Mouse (Mus musculus) olfactory bulb, adult 2 months (tissue): Measurements from ENCODE around the gene Prickle3. TPM values are rescaled to one million over a fixed set of nuclear protein-coding genes. Genes with fewer than 3 reads are reported as not detected.

Source experiments
- H3K27ac ChIP-seq: fragments of 200-500 bp; 2 replicates; pipeline ENCODE4 v1.5.1; 2012; ENCODE audit warnings: low read depth, low read length; ENCODE audit not compliant: insufficient read depth
- H3K4me1 ChIP-seq: fragments of 200-500 bp; 2 replicates; pipeline ENCODE4 v1.6.1; 2012; ENCODE audit warnings: low read length; ENCODE audit not compliant: control insufficient read depth, insufficient read depth
- H3K4me3 ChIP-seq: fragments of 200-500 bp; 2 replicates; pipeline ENCODE4 v1.5.1; 2012; ENCODE audit warnings: mild to moderate bottlenecking, low read depth, low read length, moderate library complexity; ENCODE audit not compliant: insufficient read depth
- CTCF ChIP-seq: fragments of 200-500 bp; IDR thresholded peaks from 2 replicates; pipeline ENCODE4 v1.5.1; 2012; ENCODE audit warnings: low read depth, mild to moderate bottlenecking, low read length, moderate library complexity; ENCODE audit not compliant: insufficient read depth
- POLR2A ChIP-seq: fragments of 200-500 bp; IDR thresholded peaks from 2 replicates; pipeline ENCODE4 v1.6.1; 2012; ENCODE audit warnings: mild to moderate bottlenecking, low read depth, low read length, moderate library complexity; ENCODE audit not compliant: insufficient read depth
- WGBS: fragments of 180-500 bp; shearing (Covaris S2); methylation state at CpG from one replicate; pipeline ENCODE4 v1.1.7; 2018; 5-methylcytosine and 5-hydroxymethylcytosine counted together
- polyA plus RNA-seq: library from polyadenylated mRNA; stranded (reverse); fragments of >200 nt; gene quantifications from 2 replicates; pipeline ENCODE4 v1.2.4, GENCODE M21; 2012; ENCODE audit warnings: low replicate concordance; ENCODE audit not compliant: missing spikeins, insufficient read depth, insufficient read length

The Prickle3 gene
- not detected in 2 replicates for polyA plus RNA-seq

DNA sequence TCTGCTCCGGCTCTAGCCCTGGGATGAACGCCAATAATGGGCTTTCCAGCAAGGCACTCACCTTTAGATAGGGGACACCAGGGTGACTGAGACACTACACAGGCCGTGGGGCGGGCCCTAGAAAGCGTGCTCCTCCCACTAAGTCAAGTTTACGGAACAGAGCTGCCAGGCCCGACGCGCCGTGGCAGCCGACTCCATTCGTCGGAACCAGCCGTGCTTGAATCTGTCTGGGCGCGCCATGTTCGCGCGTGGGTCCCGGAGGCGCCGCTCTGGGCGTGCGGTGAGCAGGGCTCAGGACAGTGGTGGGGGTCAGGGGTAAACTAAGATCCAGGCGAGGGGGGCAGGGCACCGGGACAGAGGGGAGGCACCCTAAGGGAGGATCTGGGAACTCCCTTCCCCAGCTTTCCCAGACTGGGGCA, at the start of gene Prickle3:
TSS of gene Prickle3 (plus strand) at position 40 of the 419 bp plus-strand sequence.
- peaks cover 15% of the 10 kb centered on the region for H3K4me1 ChIP-seq
- 12% methylated on average over 26 of the region's 26 CpGs for WGBS
- H3K4me3 ChIP-seq = peak within 1 kb of the TSS; percentile 42
- no peak within 1 kb of the TSS for H3K27ac ChIP-seq
- TF ChIP-seq CTCF (no peak), POLR2A (no peak)

DNA sequence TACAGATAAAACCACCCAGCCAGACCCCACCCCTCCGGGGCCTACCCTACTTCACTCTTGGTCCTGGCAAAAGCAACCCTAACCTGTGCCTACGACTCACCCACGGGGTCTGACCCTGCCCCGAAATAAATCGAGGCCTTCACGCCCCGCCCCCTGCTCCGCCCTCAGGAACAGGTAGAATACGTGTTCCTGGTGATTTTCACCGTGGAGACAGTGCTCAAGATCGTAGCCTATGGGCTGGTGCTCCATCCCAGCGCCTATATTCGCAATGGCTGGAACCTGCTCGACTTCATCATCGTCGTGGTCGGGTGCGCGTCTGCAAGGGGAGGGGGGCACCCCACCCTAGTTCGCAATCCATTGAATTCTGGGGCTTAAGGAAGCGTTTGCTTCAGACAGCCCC, 47.0 kb upstream of the Prickle3 start:
- peak overlapping the region; percentile 54 for H3K4me3 ChIP-seq
- H3K4me1 ChIP-seq = peaks cover 6% of the 10 kb centered on the region
- WGBS = 22% methylated on average over 21 of the region's 21 CpGs
- no peak for TF ChIP-seq POLR2A
- TF ChIP-seq CTCF = no peak
- no peak overlapping the region for H3K27ac ChIP-seq

DNA sequence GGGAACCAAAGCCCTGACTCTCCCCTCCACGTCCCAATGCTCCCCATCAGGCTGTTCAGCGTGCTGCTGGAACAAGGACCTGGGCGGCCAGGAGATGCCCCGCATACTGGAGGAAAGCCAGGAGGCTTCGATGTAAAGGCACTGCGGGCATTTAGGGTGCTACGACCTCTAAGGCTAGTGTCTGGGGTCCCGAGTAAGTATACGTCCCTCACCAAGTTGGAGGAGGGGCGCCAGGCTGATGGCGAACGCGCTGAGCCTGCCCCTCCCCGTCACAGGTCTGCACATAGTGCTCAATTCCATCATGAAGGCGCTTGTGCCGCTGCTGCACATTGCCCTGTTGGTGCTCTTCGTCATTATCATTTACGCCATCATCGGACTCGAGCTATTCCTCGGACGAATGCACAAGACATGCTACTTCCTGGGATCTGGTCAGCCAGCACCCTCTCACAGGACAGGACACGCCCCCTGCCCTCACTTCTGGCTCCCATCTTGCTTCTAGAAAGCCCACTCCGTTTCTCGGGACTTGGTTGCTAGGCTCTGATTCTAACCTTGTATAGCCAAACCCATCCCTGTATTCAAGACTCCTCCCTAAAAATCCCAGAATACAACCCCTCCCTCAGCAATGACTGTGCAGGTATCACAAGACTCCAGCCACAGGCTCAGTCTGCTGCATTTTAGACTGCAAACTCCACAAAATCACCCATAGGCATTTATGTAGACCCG, 46.4 kb upstream of the Prickle3 start:
- 23% methylated on average over 26 of the region's 26 CpGs for WGBS
- TF ChIP-seq POLR2A (no peak), CTCF (no peak)
- Histone ChIP-seq H3K27ac (no peak overlapping the region), H3K4me3 (peak overlapping the region; percentile 54), H3K4me1 (peaks cover 6% of the 10 kb centered on the region)

DNA sequence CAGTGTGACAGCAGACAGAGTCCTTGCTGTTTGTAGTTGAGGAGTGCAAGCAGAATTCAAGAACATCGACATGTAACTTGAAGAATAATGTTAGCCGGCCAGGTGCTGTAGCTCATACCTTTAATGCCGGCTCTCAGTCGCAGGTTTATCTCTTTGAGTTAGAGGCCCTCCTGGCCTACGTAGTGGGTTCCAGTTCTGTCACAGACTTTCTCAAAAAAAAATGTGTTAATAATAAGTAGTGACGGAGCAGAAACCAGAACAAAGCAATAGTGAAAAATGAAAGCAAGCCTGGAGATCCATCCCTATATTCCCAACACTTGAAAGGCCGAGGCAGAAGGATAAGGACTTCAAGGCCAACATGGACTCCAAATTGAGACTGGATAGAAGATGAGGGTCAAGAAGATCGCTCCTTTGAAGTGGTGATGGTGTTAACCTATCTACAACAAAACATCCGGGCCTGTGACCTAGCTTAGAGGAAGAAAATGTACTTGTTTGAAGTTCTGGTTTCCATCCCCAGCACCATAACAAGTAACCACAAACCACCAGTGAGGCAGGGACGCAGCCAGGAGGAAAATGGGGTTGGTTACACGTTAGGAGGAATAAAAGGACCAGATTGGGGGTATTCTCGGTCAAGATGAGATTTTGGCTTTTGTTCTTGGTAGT, 39.0 kb upstream of the Prickle3 start:
- Histone ChIP-seq H3K4me1 (no peaks in the 10 kb centered on the region), H3K27ac (no peak overlapping the region), H3K4me3 (no peak overlapping the region)
- 87% methylated on average over 12 of the region's 12 CpGs for WGBS
- TF ChIP-seq POLR2A (no peak), CTCF (no peak)

DNA sequence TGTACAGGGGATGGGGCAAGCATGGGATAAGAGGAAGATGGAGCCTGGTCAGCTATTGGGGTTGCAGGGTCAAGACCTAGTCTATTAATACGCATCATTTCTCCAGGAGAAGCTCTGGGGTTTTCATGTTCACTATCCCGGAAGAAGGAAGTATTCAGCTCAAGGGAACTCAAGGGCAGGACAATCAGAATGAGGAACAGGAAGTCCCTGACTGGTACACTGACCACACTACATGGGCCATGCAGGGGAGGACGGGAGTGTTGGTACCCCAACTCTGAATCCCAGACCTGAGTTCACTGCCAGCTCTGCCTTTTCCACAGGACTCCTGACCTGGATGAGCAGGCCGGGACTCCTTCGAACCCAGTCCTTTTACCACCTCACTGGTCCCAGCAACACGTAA, 24.5 kb upstream of the Prickle3 start:
- Histone ChIP-seq H3K4me3 (no peak overlapping the region), H3K27ac (no peak overlapping the region), H3K4me1 (peaks cover 12% of the 10 kb centered on the region)
- TF ChIP-seq CTCF = no peak
- TF ChIP-seq POLR2A = no peak
- WGBS = 88% methylated on average over 6 of the region's 6 CpGs

DNA sequence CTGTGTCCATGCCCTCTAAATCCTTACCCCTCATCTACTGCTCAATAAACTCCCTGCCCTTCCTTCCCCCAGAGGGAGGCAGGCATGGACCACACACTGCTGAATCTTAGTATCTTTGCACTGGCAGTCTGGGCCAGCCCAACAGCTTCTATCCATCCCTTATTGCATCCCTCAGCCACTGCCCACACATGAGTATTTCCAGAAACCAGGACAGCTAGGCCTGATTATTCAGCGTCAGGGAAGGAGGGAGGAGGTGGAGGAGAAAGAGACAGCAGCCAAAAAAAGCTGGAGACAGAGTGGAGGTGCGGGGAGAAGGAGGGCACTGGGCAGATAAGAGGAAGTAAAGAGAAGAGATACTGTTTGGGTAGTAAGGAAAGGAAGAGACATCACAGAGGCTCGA, 22.0 kb upstream of the Prickle3 start:
- 49% methylated on average over 3 of the region's 3 CpGs for WGBS
- H3K27ac ChIP-seq = peak overlapping the region; percentile 20
- no peak overlapping the region for H3K4me3 ChIP-seq
- H3K4me1 ChIP-seq = peaks cover 17% of the 10 kb centered on the region
- TF ChIP-seq POLR2A = no peak
- TF ChIP-seq CTCF = no peak

DNA sequence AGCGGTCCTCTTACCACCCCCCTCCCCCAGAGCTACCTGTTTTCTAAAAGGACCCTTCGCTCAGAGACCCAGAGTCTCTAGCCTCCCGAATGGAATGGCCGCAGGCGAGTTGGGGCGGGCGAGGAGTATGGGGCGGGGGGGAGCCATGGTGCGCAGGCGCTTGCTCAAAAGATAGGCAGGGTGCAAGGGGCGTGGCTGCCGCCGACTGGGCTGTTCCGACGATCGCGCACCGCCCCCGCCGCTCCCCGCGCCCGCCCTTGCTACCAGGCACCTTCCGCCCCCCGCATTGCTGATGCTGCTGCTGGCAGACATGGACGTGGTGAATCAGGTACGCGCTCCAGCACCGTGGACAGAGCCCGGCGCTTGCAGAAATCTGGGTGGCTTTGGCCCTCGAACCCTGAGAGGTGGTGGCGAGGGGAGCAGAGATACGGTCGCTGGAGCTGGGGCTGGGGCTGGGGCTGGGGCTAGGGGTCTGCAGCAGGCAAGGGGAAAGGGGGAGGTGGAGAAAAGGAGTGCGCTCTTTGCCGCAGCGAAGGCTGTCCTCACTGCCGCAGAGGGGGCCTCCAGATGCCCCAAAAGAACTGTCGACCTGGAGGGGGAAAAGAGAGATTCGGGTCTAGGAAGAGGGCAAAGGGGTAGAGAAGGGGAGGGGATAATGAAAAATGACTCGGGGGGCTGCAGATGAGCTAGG, 18.5 kb upstream of the Prickle3 start, which contains the start of gene Syp:
TSS of gene Syp (plus strand) at position 71 of the 691 bp plus-strand sequence.
- TF ChIP-seq CTCF = no peak
- TF ChIP-seq POLR2A = no peak; the same call in 1 of the 2 replicates
- H3K4me3 ChIP-seq = peak within 1 kb of the TSS; percentile 68
- 21% methylated on average over 42 of the region's 42 CpGs for WGBS
- H3K4me1 ChIP-seq = peaks cover 25% of the 10 kb centered on the region
- peak within 1 kb of the TSS; percentile 77; the same call in 1 of the 2 replicates for H3K27ac ChIP-seq

DNA sequence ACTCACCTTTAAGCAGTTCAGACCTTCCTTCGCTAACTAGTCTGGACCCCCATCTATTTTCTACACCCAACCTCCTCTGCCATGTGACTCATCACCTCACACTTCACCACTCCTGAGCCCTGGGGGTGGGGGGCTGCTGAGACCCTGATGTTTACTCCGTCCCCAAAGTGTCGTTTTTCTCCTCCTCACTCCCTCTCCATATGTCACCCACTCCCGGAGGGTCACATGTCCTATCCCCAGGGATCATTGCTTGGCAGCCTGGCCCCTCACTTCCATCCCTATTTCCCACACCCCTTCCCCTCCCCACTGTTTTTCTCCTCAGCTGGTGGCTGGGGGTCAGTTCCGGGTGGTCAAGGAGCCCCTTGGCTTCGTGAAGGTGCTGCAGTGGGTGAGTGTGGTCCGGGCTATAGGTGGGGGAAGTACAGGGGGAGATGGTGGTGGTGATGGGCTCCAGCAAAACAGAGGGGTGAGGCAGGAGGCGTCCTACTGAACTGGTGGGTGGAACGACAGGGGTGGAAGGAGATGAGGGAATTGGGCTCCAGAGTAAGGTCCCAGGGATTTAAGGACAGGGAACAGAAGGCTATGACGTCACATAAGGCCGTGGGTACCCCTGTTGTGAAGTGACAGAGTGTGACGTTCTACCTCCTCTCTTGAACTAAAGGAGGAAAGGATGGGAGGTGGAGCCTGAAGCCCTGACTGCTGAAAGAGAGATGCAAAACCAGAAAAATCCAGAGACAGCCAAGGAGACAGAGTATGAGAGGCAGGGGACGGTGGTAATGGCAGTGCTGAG, 17.3 kb upstream of the Prickle3 start:
- 23% methylated on average over 13 of the region's 13 CpGs for WGBS
- TF ChIP-seq POLR2A = no peak
- TF ChIP-seq CTCF = no peak
- Histone ChIP-seq H3K27ac (peak overlapping the region; percentile 77), H3K4me3 (peak overlapping the region; percentile 68), H3K4me1 (peaks cover 27% of the 10 kb centered on the region)

DNA sequence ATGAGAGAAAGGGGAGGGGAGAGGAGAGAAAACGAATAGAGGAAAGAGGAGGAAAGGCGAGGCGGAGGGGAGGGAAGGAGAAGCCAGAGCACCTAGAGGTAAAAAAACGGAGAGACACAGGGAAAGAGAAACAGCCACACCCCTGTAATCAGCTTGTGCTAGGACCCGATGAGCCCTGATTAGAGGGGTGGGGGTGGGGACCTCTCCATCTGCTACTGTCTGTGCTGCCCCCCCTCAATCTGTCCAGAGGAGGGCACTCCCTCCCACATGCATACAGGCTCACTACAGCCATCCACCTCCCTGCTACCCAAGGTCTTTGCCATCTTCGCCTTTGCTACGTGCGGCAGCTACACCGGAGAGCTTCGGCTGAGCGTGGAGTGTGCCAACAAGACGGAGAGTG, 16.3 kb upstream of the Prickle3 start:
- Histone ChIP-seq H3K27ac (no peak overlapping the region), H3K4me3 (peak overlapping the region; percentile 29), H3K4me1 (peaks cover 23% of the 10 kb centered on the region)
- TF ChIP-seq CTCF = no peak
- TF ChIP-seq POLR2A = no peak
- 37% methylated on average over 12 of the region's 12 CpGs for WGBS
